Mouse (Mus musculus): Measurements from ENCODE around the gene Bloc1s5. TPM values are rescaled to one million over a fixed set of nuclear protein-coding genes. Genes with fewer than 3 reads are reported as not detected.

The Bloc1s5 gene
- polyA plus RNA-seq, 1 experiment from 2014 or later, result 13.9 TPM

GRCm38 (mm10) chr13:38659524-38660136, 24.7 kb upstream of the Bloc1s5 start:
- H3K4me3 ChIP-seq (ENCODE audit: low read depth, low read length), result no peak overlapping the region
- no peak overlapping the region for H3K9ac ChIP-seq (replicated peaks)
- no peaks in the 10 kb centered on the region for H3K27me3 ChIP-seq (ENCODE audit: insufficient read depth, low read length)
- H3K4me2 ChIP-seq (ENCODE audit: low read depth, low read length), result no peak overlapping the region
- no peak for ATAC-seq
- peaks cover 5% of the 10 kb centered on the region; the same call in 1 of the 2 replicates for H3K9me3 ChIP-seq (ENCODE audit: low read length)
- DNase-seq, result no peak
- H3K4me1 ChIP-seq (ENCODE audit: insufficient read depth), result peaks cover 15% of the 10 kb centered on the region
- peaks cover 17% of the 10 kb centered on the region for H3K36me3 ChIP-seq (replicated peaks; ENCODE audit: insufficient read depth, low read length)
- 80% methylated on average over 12 of the region's 12 CpGs for WGBS (ENCODE audit: insufficient replicate concordance)
- no peak for TF ChIP-seq CTCF (IDR thresholded peaks at IDR 0.05; ENCODE audit: low read depth)
- no peak for TF ChIP-seq EP300 (IDR thresholded peaks at IDR 0.05; ENCODE audit: low read depth)
- H3K27ac ChIP-seq (ENCODE audit: low read depth), result no peak overlapping the region

GRCm38 (mm10) chr13:38658528-38659280, 23.8 kb upstream of the Bloc1s5 start, which contains the start of gene Eef1e1:
Gene Eef1e1 (minus strand): TSS chr13:38659058.
- peak within 1 kb of the TSS; percentile 79 for H3K27ac ChIP-seq (ENCODE audit: low read depth)
- WGBS (ENCODE audit: insufficient replicate concordance), result 1% methylated on average over 59 of the region's 59 CpGs
- ATAC-seq, result peak; percentile 99

GRCm38 (mm10) chr13:38657865-38658264, 23.0 kb upstream of the Bloc1s5 start:
- no peaks in the 10 kb centered on the region for H3K27me3 ChIP-seq (ENCODE audit: insufficient read depth, low read length)
- H3K4me3 ChIP-seq (ENCODE audit: low read depth, low read length), result peak overlapping the region; percentile 85
- DNase-seq (no peak), ATAC-seq (no peak)
- H3K9me3 ChIP-seq (ENCODE audit: low read length), result peaks cover 5% of the 10 kb centered on the region; the same call in 1 of the 2 replicates
- peaks cover 31% of the 10 kb centered on the region for H3K36me3 ChIP-seq (replicated peaks; ENCODE audit: insufficient read depth, low read length)
- H3K27ac ChIP-seq (ENCODE audit: low read depth), result no peak overlapping the region
- H3K4me1 ChIP-seq (ENCODE audit: insufficient read depth), result peaks cover 15% of the 10 kb centered on the region
- peak overlapping the region; percentile 79 for H3K9ac ChIP-seq (replicated peaks)
- TF ChIP-seq EP300 (IDR thresholded peaks at IDR 0.05; ENCODE audit: low read depth) (no peak), CTCF (IDR thresholded peaks at IDR 0.05; ENCODE audit: low read depth) (no peak)
- 14% methylated on average over 4 of the region's 4 CpGs for WGBS (ENCODE audit: insufficient replicate concordance)
- H3K4me2 ChIP-seq (ENCODE audit: low read depth, low read length), result peak overlapping the region; percentile 85

More at GRCm38 (mm10) chr13:38658528-38659280, 23.8 kb upstream of the Bloc1s5 start, which contains the start of gene Eef1e1:
- H3K9me3 ChIP-seq (ENCODE audit: low read length), result peaks cover 5% of the 10 kb centered on the region; the same call in 1 of the 2 replicates
- peak within 1 kb of the TSS; percentile 85 for H3K4me3 ChIP-seq (ENCODE audit: low read depth, low read length)
- peaks cover 15% of the 10 kb centered on the region for H3K4me1 ChIP-seq (ENCODE audit: insufficient read depth)
- H3K27me3 ChIP-seq (ENCODE audit: insufficient read depth, low read length), result no peaks in the 10 kb centered on the region
- peaks cover 25% of the 10 kb centered on the region for H3K36me3 ChIP-seq (replicated peaks; ENCODE audit: insufficient read depth, low read length)
- H3K4me2 ChIP-seq (ENCODE audit: low read depth, low read length), result peak within 1 kb of the TSS; percentile 85
- peak; percentile 72 for TF ChIP-seq CTCF (IDR thresholded peaks at IDR 0.05; ENCODE audit: low read depth)
- TF ChIP-seq EP300 (IDR thresholded peaks at IDR 0.05; ENCODE audit: low read depth), result no peak
- peak; percentile 97 for DNase-seq
- H3K9ac ChIP-seq (replicated peaks), result peak within 1 kb of the TSS; percentile 79

- peaks cover 75% of the 10 kb centered on the region for H3K36me3 ChIP-seq (replicated peaks; ENCODE audit: insufficient read depth, low read length)
- H3K9ac ChIP-seq (replicated peaks), result no peak overlapping the region
- 89% methylated on average over 4 of the region's 4 CpGs for WGBS (ENCODE audit: insufficient replicate concordance)
- TF ChIP-seq CTCF (IDR thresholded peaks at IDR 0.05; ENCODE audit: low read depth) (no peak), EP300 (IDR thresholded peaks at IDR 0.05; ENCODE audit: low read depth) (no peak)
- no peak for DNase-seq
- no peak overlapping the region for H3K27ac ChIP-seq (ENCODE audit: low read depth)
- no peak for ATAC-seq
- H3K9me3 ChIP-seq (ENCODE audit: low read length), result no peaks in the 10 kb centered on the region
- H3K4me2 ChIP-seq (ENCODE audit: low read depth, low read length), result no peak overlapping the region
- no peaks in the 10 kb centered on the region for H3K27me3 ChIP-seq (ENCODE audit: insufficient read depth, low read length)
- no peaks in the 10 kb centered on the region for H3K4me1 ChIP-seq (ENCODE audit: insufficient read depth)
- H3K4me3 ChIP-seq (ENCODE audit: low read depth, low read length), result no peak overlapping the region
These were observed 15.4 kb upstream of the Bloc1s5 start for GRCm38 (mm10) chr13:38650292-38650691.

GRCm38 (mm10) chr13:38649069-38649468, 14.2 kb upstream of the Bloc1s5 start:
- Histone ChIP-seq H3K27ac (ENCODE audit: low read depth) (no peak overlapping the region), H3K4me3 (ENCODE audit: low read depth, low read length) (no peak overlapping the region), H3K36me3 (replicated peaks; ENCODE audit: insufficient read depth, low read length) (peaks cover 75% of the 10 kb centered on the region), H3K4me1 (ENCODE audit: insufficient read depth) (no peaks in the 10 kb centered on the region), H3K4me2 (ENCODE audit: low read depth, low read length) (no peak overlapping the region), H3K9me3 (ENCODE audit: low read length) (no peaks in the 10 kb centered on the region), H3K27me3 (ENCODE audit: insufficient read depth, low read length) (no peaks in the 10 kb centered on the region), H3K9ac (replicated peaks) (no peak overlapping the region)
- ATAC-seq (no peak), DNase-seq (no peak)
- WGBS (ENCODE audit: insufficient replicate concordance), result 80% methylated on average over 4 of the region's 4 CpGs
- TF ChIP-seq CTCF (IDR thresholded peaks at IDR 0.05; ENCODE audit: low read depth) (no peak), EP300 (IDR thresholded peaks at IDR 0.05; ENCODE audit: low read depth) (no peak)

GRCm38 (mm10) chr13:38641414-38641813, 6.5 kb upstream of the Bloc1s5 start:
- Histone ChIP-seq H3K36me3 (replicated peaks; ENCODE audit: insufficient read depth, low read length) (peaks cover 21% of the 10 kb centered on the region), H3K9me3 (ENCODE audit: low read length) (no peaks in the 10 kb centered on the region), H3K4me2 (ENCODE audit: low read depth, low read length) (no peak overlapping the region), H3K27me3 (ENCODE audit: insufficient read depth, low read length) (no peaks in the 10 kb centered on the region), H3K9ac (replicated peaks) (no peak overlapping the region), H3K27ac (ENCODE audit: low read depth) (no peak overlapping the region), H3K4me1 (ENCODE audit: insufficient read depth) (no peaks in the 10 kb centered on the region), H3K4me3 (ENCODE audit: low read depth, low read length) (no peak overlapping the region)
- no peak for ATAC-seq
- TF ChIP-seq CTCF (IDR thresholded peaks at IDR 0.05; ENCODE audit: low read depth), result no peak
- WGBS (ENCODE audit: insufficient replicate concordance), result 82% methylated on average over 5 of the region's 5 CpGs
- DNase-seq, result no peak

Measured in liver, postnatal 0 days (tissue).